Mouse (Mus musculus): ENCODE data around the gene Scarb2. TPM values are rescaled to one million over a fixed set of nuclear protein-coding genes. Genes with fewer than 3 reads are reported as not detected.

Gene Scarb2
- total RNA-seq, 2 experiments from 2014 or later = 90.0 to 92.6 TPM

GRCm38 (mm10) chr5:92498225-92498624, 8.4 kb downstream of the Scarb2 start:
- no peak for DNase-seq (ENCODE audit: extremely low spot score in 1 of 2, low spot score in 2 of 2)

DNA sequence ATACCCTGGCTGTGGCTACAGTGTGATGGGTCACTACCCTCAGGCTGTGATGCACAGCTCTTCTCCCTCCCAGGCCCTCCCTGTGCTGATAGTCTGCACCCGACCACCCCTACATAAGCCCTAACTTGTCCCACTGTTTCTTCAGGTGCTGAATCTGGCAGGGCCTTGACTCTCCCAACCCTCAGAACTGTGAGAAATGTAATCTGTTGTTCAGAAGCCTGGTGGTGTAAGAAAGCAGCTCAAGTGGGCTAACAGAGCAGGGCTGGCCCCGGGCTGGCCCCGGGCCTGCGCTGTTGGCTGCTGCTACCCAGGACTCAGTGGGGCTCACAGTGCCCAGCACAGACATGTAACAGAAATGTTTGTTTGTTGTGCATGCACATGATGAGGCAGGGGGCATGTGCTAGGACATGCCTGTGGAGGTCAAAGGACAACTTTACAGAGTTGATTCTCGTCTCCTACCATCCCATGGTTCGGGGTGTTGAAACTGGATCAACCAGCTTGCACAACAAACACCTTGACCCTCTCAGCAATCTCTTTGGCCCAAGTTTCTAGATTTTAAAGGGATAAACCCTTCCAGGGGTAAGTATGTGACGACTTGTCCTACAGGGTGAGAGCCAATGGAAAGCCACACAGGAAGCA, 10.7 kb downstream of the Scarb2 start:
- intact Hi-C loops (cut with DNase I) = no loop called here
- DNase-seq (ENCODE audit: extremely low spot score in 1 of 2, low spot score in 2 of 2) = no peak

More at GRCm38 (mm10) chr5:92498225-92498624, 8.4 kb downstream of the Scarb2 start:
- intact Hi-C loops (cut with DNase I) = no loop called here

GRCm38 (mm10) chr5:92495291-92495690, 11.3 kb downstream of the Scarb2 start:
- intact Hi-C loops (cut with DNase I) = no loop called here
- no peak for DNase-seq (ENCODE audit: extremely low spot score in 1 of 2, low spot score in 2 of 2)

DNA sequence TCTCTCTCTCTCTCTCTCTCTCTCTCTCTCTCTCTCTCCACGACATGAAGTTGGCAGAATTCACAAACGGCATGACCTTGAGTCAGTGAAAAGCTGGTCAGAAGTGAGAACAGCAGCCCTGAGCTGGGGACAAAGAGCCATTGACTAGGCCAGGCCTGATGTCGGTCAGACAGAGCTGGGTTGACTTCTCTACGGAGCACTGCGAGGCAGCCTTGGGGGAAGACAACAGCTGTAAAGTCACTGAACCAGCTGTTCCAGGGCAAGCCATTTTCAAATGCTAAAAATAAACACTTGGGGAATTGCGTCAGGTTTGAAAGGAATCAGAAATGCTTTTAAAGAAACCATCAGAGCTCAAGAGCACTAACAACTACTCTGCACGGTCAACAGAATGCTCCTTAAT, 13.2 kb downstream of the Scarb2 start:
- no peak for DNase-seq (ENCODE audit: extremely low spot score in 1 of 2, low spot score in 2 of 2)
- intact Hi-C loops (cut with DNase I) = no loop called here

DNA sequence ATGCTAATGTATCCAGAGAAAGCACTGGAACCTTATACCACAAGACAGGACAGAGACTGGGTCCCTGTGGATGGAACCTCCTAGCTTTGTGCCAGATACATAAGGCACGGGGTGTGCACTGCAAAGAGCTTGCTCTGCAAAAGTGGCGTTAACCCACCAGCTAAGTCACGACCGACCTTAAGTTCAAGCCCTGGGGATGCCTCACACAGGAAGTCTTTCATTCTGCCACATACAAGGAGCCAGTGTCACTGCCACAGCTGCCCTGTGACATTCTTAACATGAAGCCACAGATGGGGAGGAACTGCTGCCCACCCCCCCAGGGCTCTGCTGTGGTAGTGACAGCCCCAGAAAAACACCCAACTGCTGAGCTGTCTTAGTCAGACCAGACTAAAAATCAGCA, 15.9 kb downstream of the Scarb2 start:
- DNase-seq (ENCODE audit: extremely low spot score in 1 of 2, low spot score in 2 of 2) = no peak
- intact Hi-C loops (cut with DNase I) = no loop called here

DNA sequence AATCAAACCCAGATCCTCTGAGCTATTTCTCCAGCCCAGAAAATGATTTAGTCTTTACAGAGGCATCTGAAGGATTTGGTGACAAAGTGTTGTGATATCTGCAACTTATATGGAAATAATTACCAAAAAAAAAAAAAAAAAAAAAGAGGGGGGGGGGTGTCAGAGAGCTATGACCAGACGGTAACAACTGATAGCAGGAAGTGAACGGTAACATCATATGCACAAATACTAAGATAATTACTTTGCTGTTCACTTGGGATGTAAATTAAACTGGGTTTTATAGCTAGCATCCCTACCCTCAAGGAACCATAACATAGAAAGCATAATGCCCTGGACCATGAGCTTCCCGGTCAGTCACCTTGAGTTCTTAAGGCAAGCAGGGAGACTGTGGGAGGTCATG, 16.3 kb downstream of the Scarb2 start:
- no peak for DNase-seq (ENCODE audit: extremely low spot score in 1 of 2, low spot score in 2 of 2)
- intact Hi-C loops (cut with DNase I) = no loop called here

DNA sequence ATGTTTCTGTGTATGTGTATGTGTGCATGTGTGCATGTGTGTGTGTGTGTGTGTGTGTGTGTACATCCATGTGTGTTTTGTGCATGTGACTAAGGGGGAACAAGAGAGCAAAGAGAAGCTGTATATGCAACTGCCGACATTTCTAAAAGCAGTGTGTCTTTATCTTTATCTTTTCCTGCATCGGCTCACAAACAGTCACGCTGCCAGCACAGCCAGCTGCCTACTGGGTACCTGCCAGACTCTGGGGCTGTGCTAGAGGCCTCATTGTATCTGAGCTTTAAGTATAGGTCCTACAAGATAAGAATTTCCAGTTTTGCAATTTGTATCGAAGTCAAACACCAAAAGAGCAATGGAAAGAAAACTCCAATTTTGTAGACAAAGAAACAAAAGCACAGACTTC, 17.1 kb downstream of the Scarb2 start:
- DNase-seq (ENCODE audit: extremely low spot score in 1 of 2, low spot score in 2 of 2) = peak in 1 of 2 experiments; percentile 32
- intact Hi-C loops (cut with DNase I) = no loop called here

GRCm38 (mm10) chr5:92488961-92489360, 17.7 kb downstream of the Scarb2 start:
- DNase-seq (ENCODE audit: extremely low spot score in 1 of 2, low spot score in 2 of 2) = no peak

GRCm38 (mm10) chr5:92488408-92488807, 18.2 kb downstream of the Scarb2 start:
- intact Hi-C loops (cut with DNase I) = no loop called here
- DNase-seq (ENCODE audit: extremely low spot score in 1 of 2, low spot score in 2 of 2) = no peak

More at GRCm38 (mm10) chr5:92488961-92489360, 17.7 kb downstream of the Scarb2 start:
- intact Hi-C loops (cut with DNase I) = no loop called here

- no peak for DNase-seq (ENCODE audit: extremely low spot score in 1 of 2, low spot score in 2 of 2)
- intact Hi-C loops (cut with DNase I) = no loop called here
These were observed 19.9 kb downstream of the Scarb2 start for GRCm38 (mm10) chr5:92486758-92487157.

- intact Hi-C loops (cut with DNase I) = no loop called here
- DNase-seq (ENCODE audit: extremely low spot score in 1 of 2, low spot score in 2 of 2) = peak in 1 of 2 experiments; percentile 51
These were observed 21.8 kb downstream of the Scarb2 start for GRCm38 (mm10) chr5:92484880-92485279.

GRCm38 (mm10) chr5:92472863-92473262, 33.8 kb downstream of the Scarb2 start:
- intact Hi-C loops (cut with DNase I) = no loop called here
- DNase-seq (ENCODE audit: extremely low spot score in 1 of 2, low spot score in 2 of 2) = no peak

DNA sequence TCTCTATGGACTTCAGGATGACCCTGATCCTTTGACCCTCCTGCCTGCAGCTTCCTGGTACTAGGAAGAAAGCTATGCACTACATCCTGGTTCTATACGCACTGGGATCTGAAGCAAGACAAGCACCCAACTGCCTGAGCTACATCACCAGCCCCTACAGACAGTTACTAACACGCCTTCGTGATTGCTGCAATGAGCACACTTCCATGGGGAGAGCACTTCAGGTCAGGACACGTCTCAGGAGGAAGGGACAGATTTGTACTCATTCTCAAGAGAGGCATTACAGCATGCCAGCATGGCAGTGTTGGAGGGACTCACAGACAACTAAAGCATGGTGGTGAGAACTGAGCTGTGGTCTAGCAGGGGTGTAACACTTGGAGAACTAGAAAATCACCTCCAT, 35.1 kb downstream of the Scarb2 start:
- DNase-seq (ENCODE audit: extremely low spot score in 1 of 2, low spot score in 2 of 2) = no peak
- intact Hi-C loops (cut with DNase I) = no loop called here

DNA sequence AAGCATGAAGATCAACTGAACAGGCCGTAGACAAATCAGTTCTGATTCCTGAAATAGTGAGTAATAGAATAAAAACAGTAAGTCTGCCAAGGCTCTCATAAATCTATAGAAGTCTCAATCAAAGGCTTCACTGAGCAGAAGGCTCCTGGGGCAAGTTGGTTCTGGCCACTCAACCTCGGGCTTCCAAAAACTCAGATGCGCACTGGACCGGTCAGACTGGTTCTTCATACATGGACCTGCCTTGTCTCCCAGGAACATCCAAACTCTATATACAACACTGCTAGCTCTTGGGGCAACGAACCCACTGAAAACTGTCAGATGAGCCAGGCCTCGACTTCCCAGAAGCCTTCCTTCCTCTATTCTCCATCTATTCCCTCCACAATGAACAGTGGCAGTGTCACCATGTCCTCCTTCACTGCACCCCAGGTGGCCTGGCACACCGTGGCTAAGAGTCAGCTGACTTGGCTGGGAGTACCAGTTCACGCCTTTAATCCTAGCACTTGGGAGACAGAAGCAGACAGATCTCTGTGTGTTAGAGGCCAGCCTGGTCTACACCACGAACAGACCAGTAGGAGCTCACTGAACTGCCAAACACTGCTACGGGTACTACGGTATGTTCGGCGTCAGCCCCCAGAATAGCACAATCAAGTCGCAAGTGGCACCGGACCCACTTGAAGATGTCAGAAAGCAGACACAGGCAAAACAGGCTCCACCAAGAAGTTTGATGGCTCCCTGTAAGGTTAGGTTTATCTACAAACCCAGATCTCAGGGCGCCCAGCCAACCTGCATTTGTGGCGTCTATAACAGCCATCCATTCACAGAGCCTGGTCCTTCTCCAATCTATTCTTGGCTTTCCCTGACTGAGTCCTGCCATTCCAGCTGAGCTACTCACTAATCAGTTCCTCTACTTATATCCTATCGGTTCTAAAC, 37.2 kb downstream of the Scarb2 start:
- DNase-seq (ENCODE audit: extremely low spot score in 1 of 2, low spot score in 2 of 2) = no peak
- intact Hi-C loops (cut with DNase I) = no loop called here

GRCm38 (mm10) chr5:92468234-92468633, 38.4 kb downstream of the Scarb2 start:
- intact Hi-C loops (cut with DNase I) = no loop called here
- no peak for DNase-seq (ENCODE audit: extremely low spot score in 1 of 2, low spot score in 2 of 2)

DNA sequence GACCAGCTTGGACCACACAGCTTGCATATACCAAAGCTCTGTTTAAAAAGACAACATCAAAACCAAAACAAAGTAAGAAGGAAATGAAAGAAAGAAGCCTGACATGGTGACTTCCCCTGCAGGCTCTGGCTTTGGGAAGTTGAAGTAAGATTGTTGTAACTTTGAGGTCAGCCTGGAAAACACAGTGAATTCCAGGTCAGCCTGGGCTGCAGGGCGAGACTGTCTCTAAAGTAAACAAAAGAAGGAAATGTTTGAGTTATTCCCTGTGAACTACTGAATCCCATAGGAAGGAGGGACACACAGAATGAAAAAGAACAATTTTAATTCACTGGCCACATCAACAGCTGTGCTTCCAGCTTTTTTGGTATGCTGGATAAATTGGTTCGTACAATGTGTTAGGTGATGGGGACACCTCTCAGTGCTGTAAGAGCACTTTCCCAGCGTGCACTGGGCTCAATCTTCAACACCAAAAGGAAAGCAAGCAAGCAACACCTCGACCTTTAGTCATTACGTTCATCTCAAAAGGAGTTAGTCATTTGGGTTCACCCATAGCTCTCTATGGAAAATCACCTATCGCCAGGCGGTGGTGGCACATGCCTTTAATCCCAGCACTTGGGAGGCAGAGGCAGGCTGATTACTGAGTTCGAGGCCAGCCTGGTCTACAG, 39.4 kb downstream of the Scarb2 start:
- intact Hi-C loops (cut with DNase I) = no loop called here
- DNase-seq (ENCODE audit: extremely low spot score in 1 of 2, low spot score in 2 of 2) = no peak

- DNase-seq (ENCODE audit: extremely low spot score in 1 of 2, low spot score in 2 of 2) = no peak
- intact Hi-C loops (cut with DNase I) = no loop called here
These were observed 41.1 kb downstream of the Scarb2 start for GRCm38 (mm10) chr5:92465511-92465910.

DNA sequence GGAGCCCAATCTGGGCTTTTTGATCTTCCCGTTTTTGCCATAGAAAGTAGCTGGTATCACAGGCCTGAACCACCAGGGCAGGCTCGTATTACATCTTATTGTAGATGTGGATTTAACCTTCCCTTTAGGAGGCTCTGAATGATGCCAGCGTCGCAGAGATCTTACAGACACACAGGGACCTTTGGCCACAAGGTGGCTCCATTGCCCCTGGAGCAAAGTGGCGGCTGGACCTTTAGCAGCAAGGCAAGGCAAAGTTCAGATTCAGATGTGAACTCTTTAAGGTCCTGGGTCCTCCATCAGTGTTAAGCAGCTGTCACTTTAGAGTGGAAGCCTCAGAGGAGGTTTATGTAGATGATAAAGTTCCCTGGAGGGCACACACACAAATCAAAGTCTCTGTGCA, 45.3 kb downstream of the Scarb2 start:
- intact Hi-C loops (cut with DNase I) = loop anchor here (5.0 kb wide), 2 partner anchors 141 to 196 kb away; partner anchors contain the start of gene Stbd1
- peak; percentile 20 to 67 for DNase-seq (ENCODE audit: extremely low spot score in 1 of 2, low spot score in 2 of 2)

- intact Hi-C loops (cut with DNase I) = no loop called here
- DNase-seq (ENCODE audit: extremely low spot score in 1 of 2, low spot score in 2 of 2) = no peak
These were observed 47.9 kb downstream of the Scarb2 start for GRCm38 (mm10) chr5:92458726-92459125.

DNA sequence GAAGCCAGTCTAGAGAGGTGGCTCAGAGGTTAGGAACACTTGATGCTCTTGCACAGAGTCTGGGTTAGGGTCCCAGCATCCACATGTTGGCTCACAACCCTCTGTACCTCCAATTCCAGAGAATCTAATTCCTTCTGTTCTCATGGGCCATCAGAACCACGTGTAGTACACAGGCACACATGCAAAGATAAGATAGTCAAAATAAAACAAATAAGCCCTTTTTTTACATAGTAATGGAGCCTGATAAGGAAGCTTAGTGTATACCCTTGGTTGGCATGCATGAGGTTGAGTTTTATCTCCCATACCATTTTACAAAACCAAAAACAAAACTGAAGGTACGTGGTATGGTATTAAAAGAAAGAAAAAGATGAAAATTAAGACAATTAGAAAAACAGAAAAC, 49.2 kb downstream of the Scarb2 start:
- DNase-seq (ENCODE audit: extremely low spot score in 1 of 2, low spot score in 2 of 2) = no peak
- intact Hi-C loops (cut with DNase I) = no loop called here

Measured in left cerebral cortex, postnatal 10 days (tissue).